Mouse (Mus musculus) limb, embryonic 14.5 days (tissue): ENCODE data around the gene Pelo. TPM values are rescaled to one million over a fixed set of nuclear protein-coding genes. Genes with fewer than 3 reads are reported as not detected.

Experiments used
- ATAC-seq: fragments of 200-750 bp; cut with Nextera tagmentation; 2 replicates; pipeline ENCODE4 v1.8.0; 2017; ENCODE audit warnings: low read depth, moderate number of reproducible peaks, moderate TSS enrichment; ENCODE audit not compliant: low FRiP score
- DNase-seq: peaks from one replicate; pipeline ENCODE4 v3.0.0-alpha.2; 2015; ENCODE audit warnings: low spot score
- H3K27ac ChIP-seq: fragments of 300-500 bp; sonication (generic); replicated peaks from 2 replicates; pipeline ENCODE4 v1.5.1; 2014; ENCODE audit warnings: low read depth, mild to moderate bottlenecking, low read length, moderate library complexity, mixed read lengths
- H3K27me3 ChIP-seq: fragments of 300-500 bp; sonication (generic); 2 replicates; pipeline ENCODE4 v1.6.1; 2014; ENCODE audit warnings: low read length, mixed read lengths; ENCODE audit not compliant: control insufficient read depth, insufficient read depth
- H3K36me3 ChIP-seq: fragments of 300-500 bp; sonication (generic); 2 replicates; pipeline ENCODE4 v1.6.1; 2014; ENCODE audit warnings: mild to moderate bottlenecking, low read length, moderate library complexity, mixed read lengths; ENCODE audit not compliant: control insufficient read depth, insufficient read depth
- H3K4me1 ChIP-seq: fragments of 300-500 bp; sonication (generic); 2 replicates; pipeline ENCODE4 v1.6.1; 2014; ENCODE audit warnings: antibody characterized with exemption, low read length, mixed read lengths; ENCODE audit not compliant: control insufficient read depth, insufficient read depth
- H3K4me2 ChIP-seq: fragments of 300-500 bp; sonication (generic); replicated peaks from 2 replicates; pipeline ENCODE4 v1.6.1; 2014; ENCODE audit warnings: low read depth, mild to moderate bottlenecking, low read length, moderate library complexity; ENCODE audit not compliant: severe bottlenecking
- H3K4me3 ChIP-seq: fragments of 300-500 bp; sonication (generic); replicated peaks from 2 replicates; pipeline ENCODE4 v1.5.1; 2014; ENCODE audit warnings: low read length
- H3K9ac ChIP-seq: fragments of 300-500 bp; sonication (generic); 2 replicates; pipeline ENCODE4 v1.6.1; 2014; ENCODE audit warnings: mild to moderate bottlenecking, low read depth, low read length, moderate library complexity; ENCODE audit not compliant: severe bottlenecking
- H3K9me3 ChIP-seq: fragments of 300-500 bp; sonication (generic); 2 replicates; pipeline ENCODE4 v1.6.1; 2016; ENCODE audit warnings: low read length; ENCODE audit not compliant: control insufficient read depth
- POLR2A ChIP-seq: fragments of 200-500 bp; IDR thresholded peaks from 2 replicates; pipeline ENCODE4 v1.8.0; 2012; ENCODE audit warnings: inconsistent platforms, mild to moderate bottlenecking, moderate library complexity, borderline replicate concordance; ENCODE audit not compliant: insufficient read depth, insufficient read length; ENCODE audit errors: extremely low read depth
- WGBS: fragments of 180-500 bp; shearing (Covaris S2); extraction: QIAGEN DNeasy Blood & Tissue Kit; methylation state at CpG from one replicate; pipeline ENCODE4 v1.1.7; 2014; 5-methylcytosine and 5-hydroxymethylcytosine counted together
- polyA plus RNA-seq, 2 experiments: library from polyadenylated mRNA; depleted of rRNA in 1 of 2; stranded (reverse) in 1 of 2; unstranded in 1 of 2; fragments of >200 nt; fragmentation: Nextera tagmentation in 1 of 2; extraction: Ambion mirVana in 1 of 2; gene quantifications; 2 replicates each; pipeline versions ENCODE4 v1.2.1 to v1.2.3; 2012 to 2014

Pelo gene
- polyA plus RNA-seq, 2 experiments, result 7.4 to 37.4 TPM

DNA sequence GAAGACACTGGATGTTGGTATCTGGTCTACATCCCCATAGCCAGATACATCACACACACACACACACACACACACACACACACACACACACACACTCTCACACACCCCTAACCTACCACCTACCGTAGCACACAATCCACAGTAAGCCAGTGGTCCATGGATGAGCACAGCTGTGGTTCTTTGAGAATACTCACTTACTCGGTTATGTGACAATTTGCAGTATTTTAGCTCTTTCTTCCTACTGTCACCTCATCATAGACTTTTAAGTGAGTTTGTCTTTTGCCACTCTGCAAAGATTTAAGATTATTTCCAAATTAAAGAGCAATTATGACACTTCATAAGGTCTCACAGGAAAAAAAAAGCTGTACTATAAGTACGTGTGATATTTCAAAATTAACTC, 28.2 kb upstream of the Pelo start:
- ATAC-seq, result no peak
- WGBS, result 74% methylated on average over 3 of the region's 3 CpGs
- H3K9me3 ChIP-seq, result no peaks in the 10 kb centered on the region

DNA sequence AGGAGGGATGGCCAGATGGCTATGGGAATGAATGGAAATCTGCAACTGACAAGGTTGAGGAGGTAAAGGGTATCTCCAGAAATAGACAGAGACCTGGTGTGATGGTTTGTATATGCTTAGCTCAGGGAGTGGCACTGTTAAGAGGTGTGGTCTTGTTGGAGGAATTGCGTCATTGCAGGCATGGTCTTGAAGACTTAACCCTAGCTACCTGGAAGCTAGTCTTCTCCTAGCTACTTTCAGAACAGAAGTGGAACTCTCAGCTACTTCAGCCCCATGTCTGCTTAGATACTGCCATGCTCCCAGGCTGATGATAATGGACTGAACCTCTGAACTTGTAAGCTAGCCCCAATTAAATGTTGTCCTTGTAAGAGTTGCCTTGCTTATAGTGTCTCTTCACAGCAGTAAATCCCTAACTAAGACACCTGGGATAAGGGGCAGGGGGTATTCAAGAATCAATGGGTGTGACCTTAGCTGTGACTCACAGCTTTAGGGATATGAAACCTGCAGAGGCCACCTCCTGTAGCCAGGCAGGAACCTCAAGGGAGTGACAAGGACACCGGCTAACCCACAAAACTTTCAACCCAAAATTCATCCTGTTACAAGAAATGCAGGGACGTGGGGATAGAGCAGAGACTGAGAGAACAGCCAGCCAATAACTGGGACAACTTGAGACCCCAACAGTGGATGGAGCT, 27.1 kb upstream of the Pelo start:
- H3K27me3 ChIP-seq, result no peaks in the 10 kb centered on the region
- H3K4me1 ChIP-seq, result no peaks in the 10 kb centered on the region
- no peak for ATAC-seq
- no peak overlapping the region for H3K27ac ChIP-seq
- H3K4me3 ChIP-seq, result no peak overlapping the region
- H3K9ac ChIP-seq, result no peak overlapping the region
- no peaks in the 10 kb centered on the region for H3K9me3 ChIP-seq
- H3K36me3 ChIP-seq, result no peaks in the 10 kb centered on the region
- no peak for TF ChIP-seq POLR2A
- no peak overlapping the region for H3K4me2 ChIP-seq
- WGBS, result 78% methylated on average over 3 of the region's 3 CpGs
- DNase-seq, result no peak

More for the DNA sequence above, 28.2 kb upstream of the Pelo start:
- no peak overlapping the region for H3K4me2 ChIP-seq
- no peak overlapping the region for H3K9ac ChIP-seq
- no peaks in the 10 kb centered on the region for H3K36me3 ChIP-seq
- H3K27ac ChIP-seq, result no peak overlapping the region
- H3K4me3 ChIP-seq, result no peak overlapping the region
- no peak for TF ChIP-seq POLR2A
- DNase-seq, result no peak
- H3K27me3 ChIP-seq, result no peaks in the 10 kb centered on the region
- H3K4me1 ChIP-seq, result no peaks in the 10 kb centered on the region

DNA sequence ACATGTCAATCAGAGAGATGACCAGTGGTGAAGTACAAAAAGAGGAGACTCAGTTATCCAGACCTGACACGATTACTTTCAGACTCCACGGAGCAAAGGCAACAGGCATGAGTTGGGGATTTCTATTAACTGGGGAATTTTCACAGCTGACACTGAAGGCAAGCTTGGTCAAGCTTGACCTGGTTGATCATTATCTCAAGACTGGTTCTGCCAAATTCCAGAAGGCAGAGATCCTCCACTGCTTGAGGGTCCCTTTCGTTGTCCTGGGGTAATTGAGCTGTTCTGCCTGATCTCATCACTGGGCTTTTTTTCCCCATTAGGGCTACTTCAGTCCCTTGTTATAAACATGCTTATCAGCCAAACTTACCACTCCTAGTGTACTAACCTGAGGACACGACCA, 19.6 kb upstream of the Pelo start:
- DNase-seq (no peak), ATAC-seq (no peak)
- no peak overlapping the region for H3K4me2 ChIP-seq
- H3K36me3 ChIP-seq, result no peaks in the 10 kb centered on the region
- H3K27me3 ChIP-seq, result no peaks in the 10 kb centered on the region
- no peak overlapping the region for H3K27ac ChIP-seq
- no peak overlapping the region for H3K4me3 ChIP-seq
- 71% methylated on average over 4 of the region's 4 CpGs for WGBS
- no peak for TF ChIP-seq POLR2A
- H3K9me3 ChIP-seq, result no peaks in the 10 kb centered on the region
- H3K9ac ChIP-seq, result no peak overlapping the region
- H3K4me1 ChIP-seq, result no peaks in the 10 kb centered on the region

DNA sequence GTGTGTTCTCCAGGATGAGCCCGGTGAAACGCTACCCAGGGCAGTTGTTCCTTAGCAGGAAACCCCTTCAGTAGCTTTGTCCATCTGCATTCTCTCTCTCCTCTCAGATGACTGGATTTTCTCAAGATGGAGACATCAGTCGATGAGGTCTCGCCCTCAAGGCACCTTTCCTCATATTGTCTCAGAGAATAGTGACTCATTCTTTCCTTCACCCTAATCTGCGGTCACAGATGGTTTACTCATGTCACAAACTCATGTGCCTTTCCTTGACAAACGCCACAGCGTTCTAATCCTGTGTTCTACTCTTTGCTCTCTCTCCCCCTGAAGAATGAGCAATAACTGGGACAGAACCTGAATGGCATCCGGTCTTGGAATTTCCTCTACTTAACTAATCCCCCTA, 17.4 kb upstream of the Pelo start:
- no peak overlapping the region for H3K27ac ChIP-seq
- H3K9ac ChIP-seq, result no peak overlapping the region
- ATAC-seq, result no peak
- WGBS, result 91% methylated on average over 8 of the region's 8 CpGs
- TF ChIP-seq POLR2A, result no peak
- H3K4me1 ChIP-seq, result no peaks in the 10 kb centered on the region
- H3K4me3 ChIP-seq, result no peak overlapping the region
- H3K36me3 ChIP-seq, result no peaks in the 10 kb centered on the region
- no peak overlapping the region for H3K4me2 ChIP-seq
- H3K27me3 ChIP-seq, result no peaks in the 10 kb centered on the region
- H3K9me3 ChIP-seq, result no peaks in the 10 kb centered on the region
- no peak for DNase-seq

DNA sequence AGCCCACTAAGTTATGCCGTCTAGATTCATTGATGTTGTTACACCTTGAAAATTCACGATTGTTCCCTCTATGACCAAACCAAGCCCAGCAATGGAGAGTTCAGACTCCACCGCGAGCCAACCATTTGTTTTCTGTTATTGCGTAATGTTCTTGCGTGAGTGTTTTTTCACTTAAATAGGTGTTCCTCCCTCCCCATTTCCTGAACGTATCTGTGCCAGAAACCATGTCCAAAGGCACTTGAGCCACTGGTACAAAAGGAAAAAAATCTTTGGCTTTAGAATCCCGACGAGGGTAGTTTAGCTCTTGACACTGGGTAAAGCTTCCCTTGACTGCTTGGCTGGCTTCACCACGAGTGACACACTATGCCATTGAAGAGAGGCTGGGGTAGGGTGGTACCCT, 16.2 kb upstream of the Pelo start:
- no peaks in the 10 kb centered on the region for H3K27me3 ChIP-seq
- H3K4me1 ChIP-seq, result 0 out of 2 replicates have a peak, but pooled peaks cover 2% of the 10 kb centered on the region
- no peak for ATAC-seq
- H3K4me3 ChIP-seq, result no peak overlapping the region
- no peak overlapping the region for H3K9ac ChIP-seq
- H3K4me2 ChIP-seq, result no peak overlapping the region
- 67% methylated on average over 10 of the region's 10 CpGs for WGBS
- H3K27ac ChIP-seq, result no peak overlapping the region
- TF ChIP-seq POLR2A, result no peak
- no peaks in the 10 kb centered on the region for H3K9me3 ChIP-seq
- DNase-seq, result no peak
- no peaks in the 10 kb centered on the region for H3K36me3 ChIP-seq

DNA sequence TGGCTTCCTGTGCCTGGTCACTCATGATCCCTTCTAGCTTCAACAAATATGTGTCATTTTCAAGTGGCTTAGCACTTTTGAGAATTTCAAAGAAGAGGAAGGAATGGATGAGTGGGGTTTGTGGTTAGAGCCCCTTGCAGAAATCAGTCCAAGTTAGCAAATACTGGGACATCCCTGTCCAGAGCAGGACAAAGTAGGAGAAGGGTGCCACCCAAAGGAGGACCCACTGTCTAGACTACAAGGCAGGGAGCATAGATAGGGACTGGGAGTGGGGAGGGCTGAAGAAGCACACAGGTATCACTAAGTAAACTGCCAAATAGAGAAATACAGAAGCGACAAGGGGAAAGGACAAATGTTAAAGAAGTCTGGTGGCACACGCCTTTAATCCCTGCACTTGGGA, 12.8 kb upstream of the Pelo start:
- WGBS, result 89% methylated on average over 2 of the region's 2 CpGs
- no peak for TF ChIP-seq POLR2A
- H3K27me3 ChIP-seq, result no peaks in the 10 kb centered on the region
- H3K4me2 ChIP-seq, result no peak overlapping the region
- H3K4me1 ChIP-seq, result 0 out of 2 replicates have a peak, but pooled peaks cover 4% of the 10 kb centered on the region
- H3K27ac ChIP-seq, result no peak overlapping the region
- H3K36me3 ChIP-seq, result no peaks in the 10 kb centered on the region
- DNase-seq (no peak), ATAC-seq (no peak)
- no peak overlapping the region for H3K9ac ChIP-seq
- H3K9me3 ChIP-seq, result no peaks in the 10 kb centered on the region
- H3K4me3 ChIP-seq, result no peak overlapping the region
